Mouse (Mus musculus) midbrain, embryonic 14.5 days (tissue): ENCODE measurements around the gene Smad3. TPM values are rescaled to one million over a fixed set of nuclear protein-coding genes. Genes with fewer than 3 reads are reported as not detected.
A peak's percentile ranks its signal among the peaks of the same experiment; 100 is the strongest.

Experiments
- ATAC-seq: fragments of 200-750 bp; cut with Nextera tagmentation; 2 replicates; pipeline ENCODE4 v1.8.0; 2017; ENCODE audit warnings: moderate number of reproducible peaks, moderate library complexity; ENCODE audit not compliant: low FRiP score, low TSS enrichment
- DNase-seq: peaks from one replicate; pipeline ENCODE4 v3.0.0-alpha.2; 2015
- H3K27ac ChIP-seq: fragments of 300-500 bp; sonication (generic); replicated peaks from 2 replicates; pipeline ENCODE4 v1.5.1; 2014; ENCODE audit warnings: mild to moderate bottlenecking, low read depth, low read length, moderate library complexity
- H3K27me3 ChIP-seq: fragments of 300-500 bp; sonication (generic); 2 replicates; pipeline ENCODE4 v1.6.1; 2014; ENCODE audit warnings: low read length, control low read depth, mixed read lengths; ENCODE audit not compliant: control insufficient read depth, insufficient read depth
- H3K36me3 ChIP-seq: fragments of 300-500 bp; sonication (generic); 2 replicates; pipeline ENCODE4 v1.6.1; 2014; ENCODE audit warnings: low read length, control low read depth; ENCODE audit not compliant: control insufficient read depth, insufficient read depth
- H3K4me1 ChIP-seq: fragments of 300-500 bp; sonication (generic); 2 replicates; pipeline ENCODE4 v1.6.1; 2014; ENCODE audit warnings: mild to moderate bottlenecking, antibody characterized with exemption, low read length, control low read depth; ENCODE audit not compliant: control insufficient read depth, insufficient read depth
- H3K4me2 ChIP-seq: fragments of 300-500 bp; sonication (generic); 2 replicates; pipeline ENCODE4 v1.6.1; 2014; ENCODE audit warnings: mild to moderate bottlenecking, low read length, moderate library complexity
- H3K4me3 ChIP-seq: fragments of 300-500 bp; sonication (generic); replicated peaks from 2 replicates; pipeline ENCODE4 v1.5.1; 2014; ENCODE audit warnings: low read depth, low read length
- H3K9ac ChIP-seq: fragments of 300-500 bp; sonication (generic); replicated peaks from 2 replicates; pipeline ENCODE4 v1.6.1; 2014; ENCODE audit warnings: mild to moderate bottlenecking, low read length, moderate library complexity
- H3K9me3 ChIP-seq: fragments of 300-500 bp; sonication (generic); 2 replicates; pipeline ENCODE4 v1.6.1; 2016; ENCODE audit warnings: low read length, control low read depth, mixed read lengths; ENCODE audit not compliant: control insufficient read depth
- WGBS: fragments of 180-500 bp; shearing (Covaris S2); extraction: QIAGEN DNeasy Blood & Tissue Kit; methylation state at CpG from one replicate; pipeline ENCODE4 v1.1.7; 2014; 5-methylcytosine and 5-hydroxymethylcytosine counted together
- polyA plus RNA-seq: library from polyadenylated mRNA; unstranded; fragments of >200 nt; fragmentation: Nextera tagmentation; extraction: Ambion mirVana; gene quantifications from 2 replicates; pipeline ENCODE4 v1.2.1, GENCODE M21; 2014

Smad3 gene
- polyA plus RNA-seq, 1 experiment from 2014 or later = 7.7 TPM

- no peaks in the 10 kb centered on the region for H3K9me3 ChIP-seq
- H3K4me1 ChIP-seq = peaks cover 17% of the 10 kb centered on the region
- H3K9ac ChIP-seq = no peak overlapping the region
- no peaks in the 10 kb centered on the region for H3K36me3 ChIP-seq
- H3K4me3 ChIP-seq = no peak overlapping the region
- DNase-seq (no peak), ATAC-seq (no peak)
- H3K27me3 ChIP-seq = no peaks in the 10 kb centered on the region
- 92% methylated on average over 11 of the region's 11 CpGs for WGBS
- H3K4me2 ChIP-seq = no peak overlapping the region
- no peak overlapping the region for H3K27ac ChIP-seq
Observed at GRCm38 (mm10) chr9:63743775-63744174, 14.0 kb downstream of the Smad3 start.

DNA sequence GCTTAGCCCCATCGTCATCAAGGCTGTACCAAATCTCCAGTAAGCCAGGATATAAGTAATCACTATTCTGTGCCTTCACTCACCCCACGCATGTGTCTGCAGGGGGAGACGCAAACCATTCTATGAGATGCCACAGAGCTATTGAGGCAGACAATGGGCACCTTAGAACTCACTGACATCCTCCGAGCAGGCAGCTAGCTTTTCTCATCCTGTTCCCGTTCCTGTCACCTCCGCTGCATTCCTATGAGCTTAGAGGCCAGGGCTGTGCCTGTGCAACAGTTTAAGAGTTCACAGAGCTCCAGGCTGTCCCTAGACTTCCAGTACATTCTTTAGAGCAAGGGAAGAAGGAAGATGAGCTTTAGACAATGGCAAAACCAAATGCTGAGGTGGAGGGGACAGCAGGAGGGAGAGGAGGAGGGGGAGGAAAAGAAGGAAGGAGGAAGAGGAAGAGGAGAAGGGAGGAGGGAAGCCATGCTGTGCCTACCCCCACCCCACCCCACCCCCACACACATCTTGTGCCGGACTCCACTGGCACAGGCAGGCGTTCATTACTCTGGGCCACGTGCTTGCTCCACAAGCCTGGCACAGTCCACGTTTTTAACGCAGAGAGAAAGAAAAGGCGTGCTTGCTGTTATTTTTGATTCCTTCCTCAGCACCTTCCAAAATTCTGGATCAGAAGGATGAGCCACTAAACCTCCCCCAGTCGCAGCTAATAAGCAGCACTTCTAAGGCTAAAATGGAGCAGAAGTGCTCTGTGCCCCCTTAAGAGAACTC lies 14.7 kb downstream of the Smad3 start:
- Histone ChIP-seq H3K4me1 (peaks cover 17% of the 10 kb centered on the region), H3K27ac (no peak overlapping the region), H3K9me3 (no peaks in the 10 kb centered on the region), H3K4me2 (no peak overlapping the region), H3K4me3 (no peak overlapping the region), H3K27me3 (no peaks in the 10 kb centered on the region), H3K36me3 (no peaks in the 10 kb centered on the region), H3K9ac (no peak overlapping the region)
- DNase-seq = peak; percentile 31
- WGBS = 38% methylated on average over 13 of the region's 13 CpGs
- no peak for ATAC-seq

DNA sequence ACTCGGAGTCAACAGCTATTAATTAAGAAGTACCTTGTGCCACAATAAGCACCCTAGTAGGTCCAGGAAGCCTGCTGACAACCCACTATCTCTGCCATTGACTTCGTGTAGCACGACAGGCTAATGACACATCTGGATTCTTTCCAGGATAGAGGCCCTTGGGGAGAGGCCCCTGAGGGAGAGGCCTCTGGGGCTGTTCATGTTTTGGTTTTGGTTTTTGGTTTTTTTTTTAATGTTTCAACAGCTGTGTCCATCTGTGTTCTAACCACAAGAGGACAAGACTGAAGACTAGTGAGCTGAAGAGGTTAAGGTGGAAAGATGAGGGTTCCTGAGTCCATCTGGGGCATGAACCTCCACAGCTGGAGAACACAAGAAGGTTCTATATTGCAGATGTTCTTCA lies 15.5 kb downstream of the Smad3 start:
- Histone ChIP-seq H3K9ac (no peak overlapping the region), H3K4me2 (no peak overlapping the region), H3K9me3 (no peaks in the 10 kb centered on the region), H3K4me1 (peaks cover 17% of the 10 kb centered on the region), H3K27ac (no peak overlapping the region), H3K36me3 (no peaks in the 10 kb centered on the region), H3K4me3 (no peak overlapping the region), H3K27me3 (no peaks in the 10 kb centered on the region)
- DNase-seq = no peak
- 60% methylated on average over 3 of the region's 3 CpGs for WGBS
- ATAC-seq = no peak

- peaks cover 17% of the 10 kb centered on the region for H3K4me1 ChIP-seq
Observed at GRCm38 (mm10) chr9:63741792-63742191, 16.0 kb downstream of the Smad3 start.

GRCm38 (mm10) chr9:63740320-63740841 lies 17.4 kb downstream of the Smad3 start:
- no peak overlapping the region for H3K4me2 ChIP-seq
- DNase-seq = no peak
- ATAC-seq = no peak
- no peaks in the 10 kb centered on the region for H3K27me3 ChIP-seq
- 87% methylated on average over 10 of the region's 10 CpGs for WGBS
- H3K27ac ChIP-seq = no peak overlapping the region
- H3K4me1 ChIP-seq = peaks cover 13% of the 10 kb centered on the region
- no peaks in the 10 kb centered on the region for H3K36me3 ChIP-seq
- H3K9ac ChIP-seq = no peak overlapping the region
- no peaks in the 10 kb centered on the region for H3K9me3 ChIP-seq
- H3K4me3 ChIP-seq = no peak overlapping the region

More at GRCm38 (mm10) chr9:63741792-63742191, 16.0 kb downstream of the Smad3 start:
- 82% methylated on average over 6 of the region's 6 CpGs for WGBS
- H3K4me3 ChIP-seq = no peak overlapping the region
- H3K27ac ChIP-seq = no peak overlapping the region
- no peak overlapping the region for H3K9ac ChIP-seq
- H3K9me3 ChIP-seq = no peaks in the 10 kb centered on the region
- no peak for ATAC-seq
- DNase-seq = no peak
- H3K36me3 ChIP-seq = no peaks in the 10 kb centered on the region
- no peaks in the 10 kb centered on the region for H3K27me3 ChIP-seq
- no peak overlapping the region for H3K4me2 ChIP-seq

GRCm38 (mm10) chr9:63738830-63739229 lies 19.0 kb downstream of the Smad3 start:
- WGBS = 88% methylated on average over 11 of the region's 11 CpGs
- Histone ChIP-seq H3K4me3 (no peak overlapping the region), H3K27me3 (no peaks in the 10 kb centered on the region), H3K27ac (no peak overlapping the region), H3K36me3 (no peaks in the 10 kb centered on the region), H3K4me1 (peaks cover 13% of the 10 kb centered on the region), H3K4me2 (no peak overlapping the region), H3K9ac (no peak overlapping the region), H3K9me3 (no peaks in the 10 kb centered on the region)
- DNase-seq = no peak
- no peak for ATAC-seq

DNA sequence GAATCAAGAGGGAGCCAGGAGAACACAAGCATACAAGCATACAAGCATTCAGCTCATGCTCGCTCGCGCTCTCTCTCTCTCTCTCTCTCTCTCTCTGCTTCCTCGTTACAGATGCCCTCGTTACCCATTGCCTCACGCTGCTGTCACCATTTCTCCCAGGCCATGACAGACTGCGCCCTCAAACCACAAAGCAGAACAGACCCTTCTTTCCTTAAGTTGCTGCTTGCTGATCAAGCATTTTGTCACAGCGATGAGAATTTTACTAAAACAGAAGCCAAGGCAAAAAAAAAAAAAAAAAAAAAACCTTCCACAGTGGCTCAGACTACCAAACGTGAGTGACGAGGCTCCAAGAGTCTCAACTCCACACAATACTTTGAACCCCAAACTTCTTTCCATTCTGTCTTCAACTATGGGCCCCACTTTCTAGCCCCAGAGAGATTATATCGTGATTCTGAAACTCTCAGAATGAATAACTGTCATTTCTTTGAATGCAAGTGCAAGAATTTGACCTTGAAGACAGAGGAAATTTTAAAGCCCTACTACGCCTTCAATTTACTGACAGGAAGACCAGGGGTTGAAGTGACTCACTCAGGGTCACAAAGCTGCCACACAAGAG lies 19.6 kb downstream of the Smad3 start:
- Histone ChIP-seq H3K36me3 (no peaks in the 10 kb centered on the region), H3K4me1 (peaks cover 7% of the 10 kb centered on the region), H3K27ac (no peak overlapping the region), H3K9me3 (no peaks in the 10 kb centered on the region), H3K4me3 (no peak overlapping the region), H3K9ac (no peak overlapping the region), H3K27me3 (no peaks in the 10 kb centered on the region), H3K4me2 (no peak overlapping the region)
- no peak for ATAC-seq
- DNase-seq = no peak
- 83% methylated on average over 12 of the region's 12 CpGs for WGBS

DNA sequence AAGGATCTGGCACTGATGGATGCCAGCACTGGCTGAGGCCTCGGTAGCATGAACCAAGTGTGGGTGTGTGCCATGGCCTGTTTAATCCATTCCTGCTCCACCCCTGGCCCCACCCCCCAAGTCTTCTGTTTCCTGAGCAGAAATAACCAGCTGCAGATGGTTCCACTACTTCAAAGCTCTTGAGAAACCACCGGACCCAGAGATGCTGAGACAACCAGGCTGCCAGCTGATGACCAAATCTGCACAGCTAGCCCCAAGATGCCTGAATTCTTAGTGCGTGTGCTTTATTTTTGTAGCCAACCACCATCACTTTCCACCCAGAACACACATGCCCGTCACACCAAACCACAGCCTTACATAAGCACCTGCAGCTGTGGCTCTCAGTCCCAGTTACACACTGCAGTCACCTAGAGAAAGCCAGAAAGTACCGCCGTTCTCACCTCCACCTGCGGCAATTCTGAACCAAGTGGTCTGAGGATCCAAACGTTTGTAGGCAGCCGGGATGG lies 20.3 kb downstream of the Smad3 start:
- H3K27me3 ChIP-seq = no peaks in the 10 kb centered on the region
- H3K36me3 ChIP-seq = no peaks in the 10 kb centered on the region
- H3K9me3 ChIP-seq = no peaks in the 10 kb centered on the region
- H3K27ac ChIP-seq = no peak overlapping the region
- H3K4me3 ChIP-seq = no peak overlapping the region
- peaks cover under 1% of the 10 kb centered on the region; the same call in 1 of the 2 replicates for H3K4me1 ChIP-seq
- DNase-seq = no peak
- ATAC-seq = no peak
- 86% methylated on average over 9 of the region's 9 CpGs for WGBS
- H3K9ac ChIP-seq = no peak overlapping the region
- no peak overlapping the region for H3K4me2 ChIP-seq
